Mouse (Mus musculus) left cerebral cortex, postnatal 4 days (tissue): ENCODE results near the gene Ifngr1. TPM values are rescaled to one million over a fixed set of nuclear protein-coding genes. Genes with fewer than 3 reads are reported as not detected.
A peak's percentile ranks its signal among the peaks of the same experiment; 100 is the strongest.
"Not testable (repeated sequence)": the region's sequence is repeated elsewhere in the genome, so short reads cannot be mapped to it uniquely, and the experiment has no call there.

ENCODE experiments used
- DNase-seq: peaks from one replicate; pipeline ENCODE4 v3.0.0-alpha.2; 2022
- intact Hi-C: fragments of 180-260 bp; cut with DNase I; formaldehyde crosslinking; loops from one replicate; pipeline ENCODE4 v1.15.1; 2025
- total RNA-seq, 2 experiments: library from RNA; stranded (reverse); gene quantifications; 2 replicates each; pipeline ENCODE4 v1.2.3; 2021

The Ifngr1 gene
- total RNA-seq, 2 experiments from 2014 or later, result 12.4 to 12.5 TPM

DNA sequence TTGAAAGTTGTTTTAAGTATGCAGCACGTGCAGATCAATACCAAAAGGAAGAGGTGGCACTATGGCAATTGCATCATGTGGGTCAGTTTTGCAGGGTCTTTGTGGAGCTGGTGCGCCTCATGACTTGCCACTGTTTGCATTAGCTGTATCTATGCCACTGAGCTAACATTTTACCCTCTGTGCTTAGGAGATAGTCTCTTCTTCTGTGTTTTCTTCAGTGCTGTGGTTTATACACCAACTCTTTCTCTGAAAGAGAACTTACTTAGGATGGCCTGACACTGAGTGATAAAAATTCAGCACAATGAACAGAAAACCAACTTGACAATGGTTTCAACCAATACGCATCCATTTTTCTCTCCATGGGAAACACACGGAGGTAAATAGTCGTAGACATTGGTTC lies 5.9 kb upstream of the Ifngr1 start:
- no peak for DNase-seq
- intact Hi-C loops, result no loop called here

DNA sequence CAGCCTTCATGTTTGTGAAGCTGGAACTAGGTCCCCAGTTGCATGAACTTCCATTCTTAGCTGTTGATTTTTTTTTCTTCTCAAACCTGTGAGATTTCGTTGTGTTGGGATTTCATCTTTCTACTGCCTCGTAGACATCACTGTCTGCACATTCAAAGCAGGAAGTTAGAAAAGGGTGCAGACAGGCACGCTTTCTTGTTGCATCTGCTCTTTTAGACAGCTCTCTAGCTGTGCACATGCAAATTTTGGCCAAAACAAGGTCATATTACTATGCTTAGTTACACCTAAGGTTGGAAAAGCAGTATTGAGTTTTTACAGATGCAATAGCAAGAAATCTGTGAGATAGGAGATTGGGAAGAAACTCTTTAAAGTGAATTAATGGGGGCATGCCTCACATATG lies 4.5 kb upstream of the Ifngr1 start:
- no peak for DNase-seq
- intact Hi-C loops, result no loop called here

DNA sequence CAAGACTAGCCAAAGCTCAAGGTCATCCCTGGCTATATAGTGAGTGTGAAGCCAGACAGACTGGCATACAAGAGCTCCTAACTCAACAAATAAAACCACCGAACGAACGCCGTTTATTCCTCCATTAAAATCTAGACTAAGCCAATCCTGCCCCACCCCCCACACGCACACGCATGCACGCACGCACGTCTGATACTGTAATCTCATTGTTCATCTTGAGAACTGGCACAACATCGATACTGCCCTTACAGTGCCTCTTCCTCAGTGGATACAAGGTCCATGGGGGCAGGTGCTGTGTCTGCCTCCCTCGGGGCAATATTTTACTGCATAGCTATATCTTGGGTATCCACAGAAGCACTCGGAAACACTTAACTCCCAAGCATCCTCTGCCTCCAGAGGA lies 2.1 kb upstream of the Ifngr1 start:
- intact Hi-C loops, result no loop called here
- DNase-seq, result no peak

DNA sequence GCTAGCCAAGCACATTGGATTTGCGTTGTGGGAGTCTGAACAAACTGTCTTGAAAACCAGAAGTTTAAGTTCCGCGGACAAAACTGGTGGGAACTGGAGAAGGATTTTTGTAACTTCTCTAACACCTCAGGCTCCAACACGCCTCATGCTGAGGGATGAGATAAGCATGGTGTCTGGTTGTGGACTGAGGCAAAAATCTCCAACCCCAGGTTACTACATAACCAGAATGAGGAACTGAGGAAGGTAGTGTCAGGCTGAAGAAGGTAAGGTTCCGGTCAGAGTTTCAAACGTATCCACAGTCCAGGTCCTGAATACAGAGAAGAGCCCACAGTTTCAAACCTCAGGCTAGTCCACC lies 486 bp upstream of the Ifngr1 start:
- DNase-seq, result no peak
- intact Hi-C loops, result no loop called here

DNA sequence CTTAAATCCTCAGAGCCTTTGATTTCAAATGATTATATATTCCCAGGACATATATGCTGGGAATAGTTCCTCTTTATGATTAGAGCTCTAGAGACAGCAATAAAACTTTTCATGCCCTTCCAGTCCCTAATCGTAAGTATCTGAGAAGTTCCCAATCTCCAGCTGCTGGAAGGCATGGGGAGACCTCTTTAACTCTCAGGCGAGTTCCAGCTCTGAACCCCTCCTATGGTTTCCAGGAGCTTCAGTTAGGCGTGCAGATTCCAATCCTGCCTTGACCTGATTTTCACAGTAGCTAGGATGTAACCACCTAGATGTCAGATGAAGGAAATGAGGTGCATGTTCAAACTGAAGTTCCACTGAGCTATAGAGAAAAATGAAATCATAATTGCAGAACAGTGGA lies 807 bp downstream of the Ifngr1 start:
- intact Hi-C loops, result no loop called here
- no peak for DNase-seq

DNA sequence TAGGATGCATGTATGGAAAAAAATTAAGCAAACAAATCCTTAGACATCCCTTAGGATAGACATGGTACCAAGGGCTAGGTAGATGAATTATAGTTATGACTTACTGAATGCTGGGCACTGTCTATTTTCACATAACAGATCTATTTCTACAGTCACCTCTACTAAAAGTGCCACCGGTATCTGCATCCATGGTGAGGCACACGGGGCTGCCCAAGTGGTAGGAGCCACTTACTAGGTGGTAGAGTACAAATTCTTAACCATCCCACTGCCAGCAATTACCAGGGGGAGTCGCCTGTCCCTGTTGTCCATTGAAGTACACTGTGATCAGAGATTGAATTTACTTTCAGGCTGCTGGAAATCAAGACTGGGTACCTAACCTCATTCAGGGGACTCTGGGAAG lies 1.5 kb downstream of the Ifngr1 start:
- intact Hi-C loops, result no loop called here
- DNase-seq, result no peak

DNA sequence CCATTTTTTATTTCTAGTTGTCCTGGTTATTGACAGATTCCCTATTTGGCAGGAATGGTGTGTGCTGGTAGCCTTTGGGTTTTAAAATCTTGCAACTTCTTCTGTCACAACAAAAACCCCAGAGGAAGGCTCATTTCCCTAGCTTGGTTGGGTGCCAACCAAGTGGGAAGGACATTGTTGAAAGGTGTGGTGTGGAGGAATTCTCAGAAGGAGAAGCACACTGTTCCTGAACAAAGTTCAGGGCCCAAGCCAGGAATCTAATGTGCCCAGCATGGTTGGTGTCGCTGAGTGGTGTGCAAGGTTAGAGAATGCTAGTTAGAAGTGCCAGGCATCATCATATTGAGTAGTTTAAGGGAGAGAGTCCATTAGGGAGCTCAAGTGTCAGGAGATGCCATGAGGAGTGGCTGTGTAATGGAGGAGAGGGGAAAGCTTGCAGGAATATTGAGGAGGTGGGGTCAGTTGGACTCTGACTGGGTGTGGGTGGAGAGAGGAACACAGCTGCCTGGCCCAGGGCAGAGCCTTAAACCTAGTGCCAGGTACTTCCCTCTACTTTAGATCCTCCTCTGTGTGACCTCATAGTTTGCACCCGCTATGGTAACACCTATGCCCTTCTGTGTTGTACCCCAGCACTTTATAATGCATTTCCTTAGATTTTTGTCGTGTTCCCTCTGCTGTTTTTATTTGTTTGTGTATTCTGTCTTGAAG lies 2.6 kb downstream of the Ifngr1 start:
- intact Hi-C loops, result no loop called here
- no peak for DNase-seq

DNA sequence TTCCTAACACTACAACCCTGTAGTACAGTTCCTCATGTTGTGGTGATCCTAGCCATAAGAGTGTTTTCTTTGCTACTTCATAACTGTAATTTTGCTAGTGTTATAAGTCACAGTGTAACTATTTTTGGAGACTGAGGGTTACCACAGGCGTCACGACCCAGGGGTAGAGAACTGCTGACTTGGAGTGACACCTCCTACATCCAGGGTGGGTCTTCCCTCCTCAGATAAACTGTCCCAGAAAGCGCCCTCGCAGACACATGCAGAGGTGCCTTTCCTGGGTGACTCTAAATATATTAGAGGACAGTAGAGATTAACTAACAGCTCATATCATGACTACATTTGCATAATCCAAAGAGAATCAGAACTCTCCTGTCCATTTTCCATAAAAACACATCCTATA lies 5.1 kb downstream of the Ifngr1 start:
- intact Hi-C loops, result no loop called here
- no peak for DNase-seq

DNA sequence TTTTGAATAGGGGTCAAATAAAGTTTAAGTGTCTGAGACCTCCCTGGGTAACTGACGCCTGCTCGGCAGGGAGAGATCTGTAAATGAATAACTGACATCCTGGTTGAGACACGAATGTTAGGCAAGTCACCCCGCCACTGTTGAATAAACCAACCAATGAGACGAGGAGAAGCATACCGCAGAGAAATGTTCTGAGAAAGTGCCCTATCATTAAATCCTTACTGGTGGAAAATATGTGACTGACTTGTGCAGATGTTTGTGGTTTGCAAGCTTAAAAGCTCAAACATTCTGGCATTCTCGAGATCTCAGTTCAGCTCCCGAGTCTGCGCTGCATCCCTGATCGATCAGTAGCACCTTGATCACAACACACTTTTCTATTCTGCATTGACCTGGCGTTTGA lies 6.3 kb downstream of the Ifngr1 start:
- DNase-seq, result no peak
- intact Hi-C loops, result no loop called here

DNA sequence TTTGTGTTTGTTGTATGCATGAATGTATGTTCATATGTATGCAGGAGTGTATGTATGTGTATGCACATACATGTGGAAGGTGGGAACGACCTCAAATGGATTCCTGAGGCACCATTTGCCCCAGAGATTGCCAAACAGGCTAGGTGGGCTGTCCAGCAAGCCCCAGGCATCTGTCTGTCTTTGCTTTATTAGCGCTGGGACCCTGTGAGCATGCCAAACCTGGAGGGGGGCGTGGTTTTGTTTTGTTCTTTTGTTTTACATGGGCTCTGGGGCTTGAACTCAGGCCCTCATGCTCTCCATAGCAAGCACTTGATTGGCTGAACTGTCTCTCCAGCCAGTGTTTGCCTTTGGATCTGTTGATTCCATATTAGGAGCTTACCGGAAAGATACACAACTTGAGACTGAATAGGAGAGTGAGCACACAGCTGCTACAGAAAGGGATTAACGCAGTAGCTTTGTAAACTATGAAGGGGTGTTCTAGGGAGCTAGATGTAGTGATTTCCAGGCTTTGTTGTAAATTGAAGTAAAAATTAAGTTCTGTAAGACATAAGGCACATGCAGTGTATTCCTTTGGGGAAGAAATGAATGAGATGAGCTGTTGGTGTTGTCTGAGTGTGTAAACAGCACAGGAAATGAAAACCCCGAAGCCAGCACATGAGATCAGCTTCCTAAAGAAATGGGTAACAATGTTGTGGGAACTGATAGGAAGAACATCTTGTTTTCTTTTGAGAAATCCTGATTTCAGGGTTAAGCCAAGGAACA lies 7.8 kb downstream of the Ifngr1 start:
- no peak for DNase-seq
- intact Hi-C loops, result no loop called here

DNA sequence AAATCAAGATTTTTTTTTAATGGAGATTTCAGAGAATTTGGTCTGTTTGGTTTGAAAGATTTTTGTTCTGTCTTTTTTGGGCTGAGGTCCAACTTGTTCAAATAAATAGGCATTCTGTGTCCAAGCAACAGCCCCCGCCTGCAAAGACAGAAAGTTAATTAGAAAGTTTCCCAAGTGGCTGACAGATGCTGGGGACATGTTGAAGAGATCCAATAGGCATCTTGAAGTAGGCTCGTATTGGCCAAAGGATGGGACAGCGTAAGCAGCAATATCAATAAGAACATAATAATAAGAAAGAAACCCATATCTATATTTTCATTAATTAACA lies 8.3 kb downstream of the Ifngr1 start:
- intact Hi-C loops, result no loop called here
- DNase-seq, result no peak

DNA sequence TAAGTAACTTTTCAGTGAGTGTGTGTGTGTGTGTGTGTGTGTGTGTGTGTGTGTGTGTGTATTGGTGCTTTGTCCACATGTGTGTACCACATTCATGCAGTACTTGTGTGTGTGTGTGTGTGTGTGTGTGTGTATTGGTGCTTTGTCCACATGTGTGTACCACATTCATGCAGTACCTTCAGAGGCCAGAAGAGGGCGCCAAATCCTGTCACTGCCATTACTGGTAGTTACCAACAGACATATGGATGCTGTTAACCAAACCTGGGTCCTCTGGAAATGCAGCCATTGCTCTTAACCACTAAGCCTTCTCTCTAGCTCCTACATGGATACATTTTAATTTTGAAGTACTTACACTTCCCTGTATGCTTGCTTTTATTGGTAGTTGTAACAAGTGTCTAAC lies 9.8 kb downstream of the Ifngr1 start:
- peak; percentile 18 for DNase-seq
- intact Hi-C loops, result not testable (repeated sequence)

DNA sequence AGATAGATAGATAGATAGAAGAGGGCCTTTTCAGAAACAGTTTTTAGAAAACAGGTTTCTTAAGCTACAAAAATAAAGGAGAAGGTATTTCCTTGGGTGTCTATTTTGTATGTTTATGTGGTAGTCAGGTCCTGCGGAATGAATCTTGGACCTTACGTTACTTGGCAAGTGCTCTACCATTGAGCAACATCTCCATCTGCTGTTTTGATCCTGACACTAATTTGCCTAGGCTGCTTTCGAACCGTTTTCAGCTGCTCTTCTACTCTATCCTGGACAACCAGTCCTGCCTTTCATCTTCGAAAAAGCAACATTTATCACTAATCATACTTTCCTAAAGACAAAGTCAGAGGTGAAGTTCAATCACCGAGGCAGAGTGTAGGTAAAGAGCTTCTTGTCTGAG lies 11.5 kb downstream of the Ifngr1 start:
- no peak for DNase-seq
- intact Hi-C loops, result no loop called here

DNA sequence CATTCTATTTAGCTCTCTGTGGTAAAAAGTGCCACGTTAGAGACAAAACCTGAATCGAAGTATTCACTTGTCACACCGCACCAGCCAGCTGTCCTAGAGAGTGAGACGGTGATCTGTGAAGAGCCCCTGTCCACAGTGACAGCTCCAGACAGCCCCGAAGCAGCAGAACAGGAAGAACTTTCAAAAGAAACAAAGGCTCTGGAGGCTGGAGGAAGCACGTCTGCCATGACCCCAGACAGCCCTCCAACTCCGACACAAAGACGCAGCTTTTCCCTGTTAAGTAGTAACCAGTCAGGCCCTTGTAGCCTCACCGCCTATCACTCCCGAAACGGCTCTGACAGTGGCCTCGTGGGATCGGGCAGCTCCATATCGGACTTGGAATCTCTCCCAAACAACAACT lies 17.4 kb downstream of the Ifngr1 start:
- intact Hi-C loops, result no loop called here

DNA sequence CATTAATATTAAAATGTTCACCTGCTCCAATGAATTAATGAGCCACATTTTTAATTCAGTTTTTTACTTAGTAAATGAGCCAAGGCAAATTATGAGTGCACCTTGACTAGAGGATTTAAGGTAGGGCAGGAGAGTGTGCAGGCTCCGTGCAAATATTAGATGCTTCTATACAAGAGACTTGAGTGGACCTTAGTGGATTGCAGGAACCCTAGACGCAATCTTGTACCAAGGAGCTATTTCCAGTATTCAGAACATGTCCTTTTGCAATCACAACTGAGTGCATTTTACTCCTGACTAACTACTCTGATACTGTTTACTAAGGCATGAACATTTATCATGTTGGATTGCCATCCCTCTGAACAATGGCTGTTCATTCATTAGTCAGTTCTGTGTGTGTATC lies 19.9 kb downstream of the Ifngr1 start:
- DNase-seq, result no peak
- intact Hi-C loops, result no loop called here

More for the DNA sequence above, 17.4 kb downstream of the Ifngr1 start:
- DNase-seq, result no peak

DNA sequence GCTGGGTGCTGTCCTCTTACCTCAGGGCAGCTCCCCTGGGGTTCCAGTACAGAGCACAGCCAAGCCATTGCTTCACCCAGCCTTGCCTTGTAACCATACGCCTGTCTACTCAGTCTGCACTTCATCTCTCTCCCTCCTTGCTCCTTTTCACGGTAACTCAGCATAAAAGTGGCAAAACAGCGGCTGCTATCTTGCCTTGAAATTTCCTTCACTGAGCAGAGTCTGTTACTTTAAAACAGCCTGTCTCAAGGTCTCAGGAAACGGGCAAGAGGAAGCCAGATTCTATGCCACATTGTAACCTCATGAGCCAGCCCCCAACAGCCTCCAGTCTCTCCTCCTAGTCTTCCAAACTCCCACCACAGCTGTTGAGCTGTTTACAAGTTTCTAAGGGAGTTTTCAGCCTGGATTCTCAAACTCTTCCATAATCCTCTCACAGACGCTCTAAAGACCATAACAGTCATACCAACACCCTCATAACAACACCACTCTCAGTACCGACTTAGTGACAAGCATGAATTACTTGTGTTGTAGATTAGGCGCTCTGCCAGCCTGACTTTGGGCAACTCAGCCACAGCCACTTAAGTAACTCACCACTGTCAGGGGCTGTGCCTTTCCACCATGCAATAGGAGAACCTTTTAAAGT lies 21.5 kb downstream of the Ifngr1 start:
- no peak for DNase-seq
- intact Hi-C loops, result no loop called here

DNA sequence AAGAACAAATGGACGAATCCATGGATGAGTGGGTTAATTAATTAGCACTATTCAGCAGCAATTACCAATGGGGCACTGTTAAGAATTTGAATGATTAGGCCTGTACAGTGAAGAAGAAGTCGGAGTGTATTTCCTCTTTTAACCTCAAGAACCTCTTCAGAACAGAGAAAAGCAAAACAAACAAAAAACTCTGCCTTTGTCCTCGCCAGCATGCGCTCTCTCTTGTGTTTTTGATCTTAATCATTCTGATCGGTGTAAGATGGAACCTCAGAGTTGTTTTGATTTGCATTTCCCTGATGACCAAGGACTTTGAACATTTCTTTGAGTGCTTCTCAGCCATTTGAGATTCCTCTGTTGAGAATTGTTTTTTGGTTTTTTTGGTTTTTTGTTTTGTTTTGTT lies 28.0 kb downstream of the Ifngr1 start:
- intact Hi-C loops, result no loop called here
- no peak for DNase-seq

DNA sequence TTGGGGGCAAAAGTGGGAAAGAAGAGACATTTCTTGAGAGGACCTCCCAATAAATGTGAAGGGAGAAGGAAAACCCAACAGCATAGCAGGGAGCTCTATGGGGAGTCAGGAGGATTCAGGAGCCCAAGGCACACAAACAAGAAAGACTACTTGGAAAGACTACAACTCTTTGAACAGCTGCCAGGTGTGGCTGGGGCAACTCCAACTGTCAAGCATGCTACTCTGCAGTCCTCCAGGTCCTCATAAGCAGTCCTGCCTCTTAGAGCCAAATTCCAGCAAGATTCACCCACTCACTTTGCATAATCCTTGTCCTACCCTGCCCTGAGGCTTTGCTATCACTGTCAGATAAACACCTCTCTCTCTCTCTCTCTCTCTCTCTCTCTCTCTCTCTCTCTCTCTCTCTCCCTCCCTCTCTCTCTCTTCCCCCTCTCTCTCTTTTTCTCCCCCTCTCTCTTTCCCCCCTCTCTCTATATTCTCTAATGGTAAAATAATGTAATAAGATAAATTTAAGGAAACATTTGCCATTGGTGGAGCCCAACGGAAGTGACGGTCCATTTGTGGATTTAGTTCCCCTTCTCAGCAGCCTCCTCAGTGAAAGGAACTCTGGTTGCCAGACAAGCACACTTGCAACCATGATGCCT lies 29.8 kb downstream of the Ifngr1 start, which contains the start of gene Il22ra2:
Gene Il22ra2, plus strand, starts transcription at position 591 of the 641 bp plus-strand sequence.
- intact Hi-C loops, result no loop called here
- no peak for DNase-seq

DNA sequence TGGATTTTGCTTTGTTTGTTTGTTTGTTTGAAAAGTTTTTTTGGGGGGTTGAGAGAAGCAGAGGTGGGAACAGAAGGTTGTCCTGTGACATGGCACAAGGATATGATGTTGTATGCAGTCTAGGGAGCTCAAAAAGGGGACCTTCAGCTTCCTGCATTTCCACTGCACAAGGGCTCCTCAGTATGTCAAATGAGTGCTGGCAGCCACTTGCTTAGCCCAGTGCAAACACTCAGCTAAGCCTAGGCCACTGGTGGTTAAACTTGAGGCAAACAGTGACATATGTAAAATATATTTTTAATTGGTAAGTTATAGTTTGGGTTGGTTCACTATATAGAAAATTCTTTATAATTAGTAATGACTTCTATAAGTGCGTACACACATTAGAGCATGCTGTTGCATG lies 32.9 kb downstream of the Ifngr1 start:
- DNase-seq, result no peak
- intact Hi-C loops, result no loop called here

DNA sequence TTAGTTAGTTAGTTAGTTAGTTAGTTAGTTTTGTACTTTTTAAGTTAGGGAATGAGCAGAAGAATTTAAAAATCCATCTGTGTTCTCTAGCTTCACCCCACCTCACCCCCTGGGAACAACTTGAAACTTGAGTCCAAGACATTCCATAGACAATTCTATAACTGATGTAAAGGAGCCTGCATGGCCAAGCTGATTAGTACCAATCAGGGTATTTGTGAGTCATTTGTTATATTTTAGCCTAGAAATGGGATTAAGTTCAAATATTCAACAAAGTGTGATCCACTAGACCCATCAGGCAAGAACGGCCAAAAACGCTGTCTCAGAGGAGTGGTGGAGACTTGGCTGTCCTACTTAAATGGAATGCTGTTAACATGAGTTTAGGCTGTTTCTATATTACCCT lies 35.6 kb downstream of the Ifngr1 start:
- intact Hi-C loops, result no loop called here
- DNase-seq, result no peak

DNA sequence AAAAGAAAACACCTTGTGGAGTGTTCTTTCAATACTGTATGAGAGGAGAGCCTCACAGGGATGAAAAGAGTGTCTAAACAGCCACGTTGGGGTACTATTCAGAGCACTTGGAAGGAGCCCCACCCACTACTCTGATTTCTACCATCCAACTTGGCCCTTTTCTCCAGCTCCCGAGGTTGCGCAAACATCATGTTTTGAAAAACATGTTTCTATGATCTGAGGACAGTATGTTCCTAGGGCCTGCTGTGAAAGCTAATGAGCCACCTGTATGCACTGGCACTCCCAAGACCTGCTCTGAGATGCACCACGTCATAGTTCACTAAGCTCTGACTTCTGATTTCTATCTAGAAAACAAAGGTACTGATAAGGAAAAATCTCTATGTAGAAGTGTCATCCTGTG lies 36.0 kb downstream of the Ifngr1 start:
- DNase-seq, result no peak
- intact Hi-C loops, result no loop called here
